Mouse (Mus musculus) regulatory T cell (primary cell): ENCODE data around the gene Rabl6.

Experiments
- in situ Hi-C: fragments of 300-600 bp; cut with MboI, MseI; formaldehyde crosslinking; loops from one replicate; pipeline ENCODE4 v1.15.1; 2025; ENCODE audit warnings: high pct_unique_total_duplicates

The Rabl6 gene

GRCm38 (mm10) chr2:25545996-25546810 is 62.1 kb downstream of the Rabl6 start:
- in situ Hi-C loops: no loop called here

GRCm38 (mm10) chr2:25541644-25542367 is 66.5 kb downstream of the Rabl6 start:
- in situ Hi-C loops: no loop called here

- in situ Hi-C loops: no loop called here
Measured at GRCm38 (mm10) chr2:25540541-25540948, 67.8 kb downstream of the Rabl6 start.

GRCm38 (mm10) chr2:25536531-25536930 is 71.8 kb downstream of the Rabl6 start:
- in situ Hi-C loops: no loop called here

- in situ Hi-C loops: no loop called here
Measured at GRCm38 (mm10) chr2:25534866-25535182, 73.5 kb downstream of the Rabl6 start.

- in situ Hi-C loops: no loop called here
Measured at GRCm38 (mm10) chr2:25534178-25534865, 74.0 kb downstream of the Rabl6 start.

- in situ Hi-C loops: no loop called here
Measured at GRCm38 (mm10) chr2:25533707-25534106, 74.6 kb downstream of the Rabl6 start.
